Mouse (Mus musculus) forebrain, embryonic 13.5 days (tissue): ENCODE data around the gene Sdc4. TPM values are rescaled to one million over a fixed set of nuclear protein-coding genes. Genes with fewer than 3 reads are reported as not detected.

Experiments used
- ATAC-seq: fragments of 200-750 bp; cut with Nextera tagmentation; 2 replicates; pipeline ENCODE4 v1.8.0; 2017
- H3K27ac ChIP-seq: fragments of 300-500 bp; sonication (generic); 2 replicates; pipeline ENCODE4 v1.5.1; 2015; ENCODE audit warnings: inconsistent platforms, mild to moderate bottlenecking, moderate library complexity
- H3K27me3 ChIP-seq: fragments of 300-500 bp; sonication (generic); 2 replicates; pipeline ENCODE4 v1.6.1; 2015; ENCODE audit warnings: mild to moderate bottlenecking, inconsistent platforms
- H3K36me3 ChIP-seq: fragments of 300-500 bp; sonication (generic); 2 replicates; pipeline ENCODE4 v1.6.1; 2015; ENCODE audit warnings: mild to moderate bottlenecking, inconsistent platforms; ENCODE audit not compliant: poor library complexity, severe bottlenecking
- H3K4me1 ChIP-seq: fragments of 300-500 bp; sonication (generic); 2 replicates; pipeline ENCODE4 v1.6.1; 2015; ENCODE audit warnings: inconsistent platforms
- H3K4me2 ChIP-seq: fragments of 300-500 bp; sonication (generic); 2 replicates; pipeline ENCODE4 v1.6.1; 2015; ENCODE audit warnings: inconsistent platforms, mild to moderate bottlenecking, moderate library complexity
- H3K4me3 ChIP-seq: fragments of 300-500 bp; sonication (generic); 2 replicates; pipeline ENCODE4 v1.5.1; 2015; ENCODE audit warnings: mild to moderate bottlenecking, inconsistent platforms
- H3K9ac ChIP-seq: fragments of 300-500 bp; sonication (generic); 2 replicates; pipeline ENCODE4 v1.6.1; 2015; ENCODE audit warnings: mild to moderate bottlenecking, inconsistent platforms
- H3K9me3 ChIP-seq: fragments of 300-500 bp; sonication (generic); replicated peaks from 2 replicates; pipeline ENCODE4 v1.6.1; 2016; ENCODE audit warnings: inconsistent platforms
- WGBS: fragments of 180-500 bp; shearing (Covaris S2); methylation state at CpG from one replicate; pipeline ENCODE4 v1.1.7; 2015; 5-methylcytosine and 5-hydroxymethylcytosine counted together
- polyA plus RNA-seq: library from polyadenylated mRNA; unstranded; fragments of >200 nt; fragmentation: Nextera tagmentation; extraction: Ambion mirVana; gene quantifications from 2 replicates; pipeline ENCODE4 v1.2.1, GENCODE M21; 2015

The Sdc4 gene
- polyA plus RNA-seq, 1 experiment from 2014 or later: 7.9 TPM

- Histone ChIP-seq H3K27me3 (peaks cover 36% of the 10 kb centered on the region), H3K36me3 (no peaks in the 10 kb centered on the region), H3K27ac (no peak overlapping the region), H3K9ac (no peak overlapping the region), H3K4me3 (no peak overlapping the region), H3K4me1 (peaks cover 22% of the 10 kb centered on the region), H3K9me3 (peaks cover 3% of the 10 kb centered on the region; the same call in 1 of the 2 replicates), H3K4me2 (peak overlapping the region; percentile 36)
- WGBS: 6% methylated on average over 18 of the region's 18 CpGs
- peak; percentile 71; the same call in 1 of the 2 replicates for ATAC-seq
Observed at GRCm38 (mm10) chr2:164385927-164386763, 57.5 kb downstream of the Sdc4 start.

- H3K4me1 ChIP-seq: peaks cover 18% of the 10 kb centered on the region
- peaks cover 23% of the 10 kb centered on the region for H3K27me3 ChIP-seq
- H3K36me3 ChIP-seq: no peaks in the 10 kb centered on the region
- H3K4me3 ChIP-seq: no peak overlapping the region
- no peak for ATAC-seq
- no peaks in the 10 kb centered on the region; the same call in 1 of the 2 replicates for H3K9me3 ChIP-seq
- no peak overlapping the region for H3K27ac ChIP-seq
- H3K9ac ChIP-seq: no peak overlapping the region
- no peak overlapping the region for H3K4me2 ChIP-seq
- 67% methylated on average over 11 of the region's 11 CpGs for WGBS
Observed at GRCm38 (mm10) chr2:164383656-164384399, 59.9 kb downstream of the Sdc4 start.

GRCm38 (mm10) chr2:164382971-164383370, 60.7 kb downstream of the Sdc4 start:
- H3K4me3 ChIP-seq: no peak overlapping the region
- H3K9me3 ChIP-seq: no peaks in the 10 kb centered on the region; the same call in 1 of the 2 replicates
- H3K4me2 ChIP-seq: no peak overlapping the region
- no peak for ATAC-seq
- no peak overlapping the region for H3K27ac ChIP-seq
- H3K36me3 ChIP-seq: no peaks in the 10 kb centered on the region
- peaks cover 15% of the 10 kb centered on the region for H3K27me3 ChIP-seq
- no peak overlapping the region for H3K9ac ChIP-seq
- WGBS: 90% methylated on average over 3 of the region's 3 CpGs
- H3K4me1 ChIP-seq: peaks cover 17% of the 10 kb centered on the region

GRCm38 (mm10) chr2:164381726-164382125, 62.0 kb downstream of the Sdc4 start:
- Histone ChIP-seq H3K9ac (no peak overlapping the region), H3K9me3 (no peaks in the 10 kb centered on the region; the same call in 1 of the 2 replicates), H3K4me3 (no peak overlapping the region), H3K27ac (no peak overlapping the region), H3K27me3 (peaks cover 2% of the 10 kb centered on the region), H3K4me2 (no peak overlapping the region), H3K36me3 (no peaks in the 10 kb centered on the region), H3K4me1 (peaks cover 13% of the 10 kb centered on the region)
- ATAC-seq: no peak
- 77% methylated on average over 8 of the region's 8 CpGs for WGBS

- Histone ChIP-seq H3K9ac (no peak overlapping the region), H3K36me3 (no peaks in the 10 kb centered on the region), H3K4me3 (no peak overlapping the region), H3K27ac (no peak overlapping the region), H3K4me1 (no peaks in the 10 kb centered on the region), H3K9me3 (no peaks in the 10 kb centered on the region; the same call in 1 of the 2 replicates), H3K4me2 (no peak overlapping the region), H3K27me3 (no peaks in the 10 kb centered on the region)
- 90% methylated on average over 15 of the region's 15 CpGs for WGBS
- no peak for ATAC-seq
Observed at GRCm38 (mm10) chr2:164377478-164378426, 65.9 kb downstream of the Sdc4 start.

Other genes with a start within 250 kb of the Sdc4 start
- gene Wfdc15a, start 243.8 kb downstream of the Sdc4 start, polyA plus RNA-seq: not detected in 2 replicates
- not detected in 2 replicates for gene Wfdc15b, start 222.2 kb downstream of the Sdc4 start, polyA plus RNA-seq
- not detected in 2 replicates for gene Svs2, start 205.4 kb downstream of the Sdc4 start, polyA plus RNA-seq
- not detected in 2 replicates for gene Svs3b, start 187.2 kb downstream of the Sdc4 start, polyA plus RNA-seq
- gene Svs4, start 165.4 kb downstream of the Sdc4 start, polyA plus RNA-seq: not detected in 2 replicates
- gene Svs3a, start 154.6 kb downstream of the Sdc4 start, polyA plus RNA-seq: not detected in 2 replicates
- not detected in 2 replicates for gene Svs6, start 127.1 kb downstream of the Sdc4 start, polyA plus RNA-seq
- gene Svs5, start 111.1 kb downstream of the Sdc4 start, polyA plus RNA-seq: not detected in 2 replicates
- not detected in 2 replicates for gene Slpi, start 54.8 kb downstream of the Sdc4 start, polyA plus RNA-seq
- not detected in 2 replicates for gene Rbpjl, start 40.7 kb downstream of the Sdc4 start, polyA plus RNA-seq
- gene Matn4, start 38.7 kb downstream of the Sdc4 start, polyA plus RNA-seq: 0.15 and 0.45 TPM in 2 replicates
- 71.8 and 72.4 TPM in 2 replicates for gene Sys1, start 13.1 kb upstream of the Sdc4 start, polyA plus RNA-seq
- gene Gm20458, start 17.1 kb upstream of the Sdc4 start, polyA plus RNA-seq: 3.6 and 3.7 TPM in 2 replicates
- gene Trp53tg5, start 29.8 kb upstream of the Sdc4 start, polyA plus RNA-seq: not detected in 2 replicates
- gene Dbndd2, start 42.2 kb upstream of the Sdc4 start, polyA plus RNA-seq: 6.3 and 7.3 TPM in 2 replicates
- gene Pigt, start 53.6 kb upstream of the Sdc4 start, polyA plus RNA-seq: 47.2 and 52.2 TPM in 2 replicates
- gene Wfdc2, start 118.5 kb upstream of the Sdc4 start, polyA plus RNA-seq: 15.4 and 21.2 TPM in 2 replicates
- gene Spint3, start 129.6 kb upstream of the Sdc4 start, polyA plus RNA-seq: not detected in 2 replicates
- gene Wfdc6a, start 141.6 kb upstream of the Sdc4 start, polyA plus RNA-seq: not detected in 2 replicates
- not detected in 2 replicates for gene Eppin, start 149.7 kb upstream of the Sdc4 start, polyA plus RNA-seq
- gene Wfdc6b, start 169.6 kb upstream of the Sdc4 start, polyA plus RNA-seq: not detected in 2 replicates
- gene Wfdc8, start 169.7 kb upstream of the Sdc4 start, polyA plus RNA-seq: not detected in 2 replicates
- gene Wfdc16, start 194.9 kb upstream of the Sdc4 start, polyA plus RNA-seq: not detected in 2 replicates
- not detected in 2 replicates for gene Wfdc10, start 212.2 kb upstream of the Sdc4 start, polyA plus RNA-seq
- not detected in 2 replicates for gene Wfdc9, start 212.7 kb upstream of the Sdc4 start, polyA plus RNA-seq
- not detected in 2 replicates for gene Wfdc11, start 230.2 kb upstream of the Sdc4 start, polyA plus RNA-seq
- not detected in 2 replicates for gene Wfdc13, start 241.2 kb upstream of the Sdc4 start, polyA plus RNA-seq